Mouse (Mus musculus) hindbrain, embryonic 14.5 days (tissue): ENCODE measurements at regions not wholly inside any gene's neighbourhood (a gene's known extent, or its start where the extent isn't known, plus 50 kb on each side); places are given as distances from the start of the nearest gene placed in this dataset.

Experiments
- ATAC-seq: fragments of 200-750 bp; cut with Nextera tagmentation; 2 replicates; pipeline ENCODE4 v1.8.0; 2017; ENCODE audit warnings: moderate number of reproducible peaks, mild to moderate bottlenecking, moderate TSS enrichment, moderate library complexity; ENCODE audit not compliant: low FRiP score
- DNase-seq: peaks from one replicate; pipeline ENCODE4 v3.0.0-alpha.2; 2015; ENCODE audit warnings: low spot score
- H3K27ac ChIP-seq: fragments of 300-500 bp; sonication (generic); 2 replicates; pipeline ENCODE4 v1.5.1; 2014; ENCODE audit warnings: mild to moderate bottlenecking, moderate library complexity
- H3K27me3 ChIP-seq: fragments of 300-500 bp; sonication (generic); 2 replicates; pipeline ENCODE4 v1.6.1; 2014; ENCODE audit warnings: mild to moderate bottlenecking, low read length, mixed read lengths; ENCODE audit not compliant: control insufficient read depth, insufficient read depth
- H3K36me3 ChIP-seq: fragments of 300-500 bp; sonication (generic); replicated peaks from 2 replicates; pipeline ENCODE4 v1.6.1; 2014; ENCODE audit not compliant: control insufficient read depth, insufficient read depth
- H3K4me1 ChIP-seq: fragments of 300-500 bp; sonication (generic); replicated peaks from 2 replicates; pipeline ENCODE4 v1.6.1; 2014; ENCODE audit warnings: antibody characterized with exemption, low read length, mixed read lengths; ENCODE audit not compliant: control insufficient read depth, insufficient read depth
- H3K4me2 ChIP-seq: fragments of 300-500 bp; sonication (generic); replicated peaks from 2 replicates; pipeline ENCODE4 v1.6.1; 2014; ENCODE audit warnings: mild to moderate bottlenecking, moderate library complexity
- H3K4me3 ChIP-seq: fragments of 300-500 bp; sonication (generic); replicated peaks from 2 replicates; pipeline ENCODE4 v1.5.1; 2014; ENCODE audit warnings: mild to moderate bottlenecking, low read length
- H3K9ac ChIP-seq: fragments of 300-500 bp; sonication (generic); 2 replicates; pipeline ENCODE4 v1.6.1; 2014
- H3K9me3 ChIP-seq: fragments of 300-500 bp; sonication (generic); 2 replicates; pipeline ENCODE4 v1.6.1; 2016; ENCODE audit warnings: low read length; ENCODE audit not compliant: control insufficient read depth
- WGBS: fragments of 180-500 bp; shearing (Covaris S2); extraction: QIAGEN DNeasy Blood & Tissue Kit; methylation state at CpG from one replicate; pipeline ENCODE4 v1.1.7; 2014; 5-methylcytosine and 5-hydroxymethylcytosine counted together

DNA sequence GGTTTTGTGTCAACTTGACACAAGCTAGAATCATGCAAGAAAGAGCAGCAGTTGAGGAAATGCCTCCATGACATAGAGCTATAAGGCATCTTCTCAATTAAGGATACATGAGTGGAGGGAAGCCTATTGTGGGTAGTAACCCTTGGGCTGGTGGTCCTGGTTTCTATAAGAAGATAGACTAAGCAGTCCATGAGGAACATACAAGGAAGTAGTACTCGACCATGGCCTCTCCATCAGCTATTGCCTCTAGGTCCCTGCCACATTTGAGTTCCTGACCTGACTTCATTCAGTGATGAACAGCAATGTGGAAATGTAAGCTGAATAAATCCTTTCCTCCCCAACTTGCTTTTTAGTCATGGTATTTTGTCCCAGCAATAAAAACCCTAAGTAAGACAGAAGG is 51.2 kb upstream of the Hsf2 start:
- Histone ChIP-seq H3K27ac (no peak overlapping the region), H3K36me3 (no peaks in the 10 kb centered on the region)

More for the DNA sequence above, 51.2 kb upstream of the Hsf2 start:
- DNase-seq: no peak
- Histone ChIP-seq H3K9me3 (no peaks in the 10 kb centered on the region), H3K9ac (no peak overlapping the region), H3K4me1 (no peaks in the 10 kb centered on the region), H3K4me3 (no peak overlapping the region), H3K4me2 (no peak overlapping the region), H3K27me3 (no peaks in the 10 kb centered on the region)
- ATAC-seq: peak; percentile 26; the same call in 1 of the 2 replicates
- WGBS: 72% methylated on average over 1 of the region's 1 CpGs
